Mouse (Mus musculus) leukemia stem cell, adult 10-12 weeks (primary cell): ENCODE data around the gene Vmn1r42. TPM values are rescaled to one million over a fixed set of nuclear protein-coding genes. Genes with fewer than 3 reads are reported as not detected.

Source experiments
- polyA plus RNA-seq: library from polyadenylated mRNA; stranded (reverse); fragments of >175 nt; gene quantifications from 2 replicates; pipeline ENCODE4 v1.2.3, GENCODE M21; 2012; ENCODE audit warnings: low replicate concordance

Vmn1r42 gene
- not detected in 2 replicates for polyA plus RNA-seq

GRCm38 (mm10) chr6:89876313-89876712 is at the start of gene Vmn1r42, which contains the start of gene Vmn1r43:
Gene Vmn1r42, minus strand, starts transcription at chr6:89876413.
Gene Vmn1r43, minus strand, starts transcription at chr6:89876413.

GRCm38 (mm10) chr6:89883360-89883759 is 7.1 kb upstream of the Vmn1r42 start, which contains the start of gene Vmn1r44:
Gene Vmn1r44, plus strand, starts transcription at chr6:89883660.

Other genes starting within 250 kb of the Vmn1r42 start
- 3.2 and 3.9 TPM in 2 replicates for gene Txnrd3, start 232.4 kb downstream of the Vmn1r42 start, polyA plus RNA-seq
- not detected in 2 replicates for gene Vmn1r40, start 168.9 kb downstream of the Vmn1r42 start, polyA plus RNA-seq
- gene Vmn1r41, start 135.6 kb downstream of the Vmn1r42 start, polyA plus RNA-seq = 0.18 TPM in 1 of 2 replicates, not detected in the other
- not detected in 2 replicates for gene Vmn1r43, start within 50 bp of the Vmn1r42 start, polyA plus RNA-seq
- not detected in 2 replicates for gene Vmn1r44, start 7.2 kb upstream of the Vmn1r42 start, polyA plus RNA-seq
- gene Vmn1r45, start 64.2 kb upstream of the Vmn1r42 start, polyA plus RNA-seq = 0.08 TPM in 1 of 2 replicates, not detected in the other
- gene Vmn1r46, start 92.9 kb upstream of the Vmn1r42 start, polyA plus RNA-seq = not detected in 2 replicates
- gene Vmn1r47, start 139.7 kb upstream of the Vmn1r42 start, polyA plus RNA-seq = not detected in 2 replicates
- not detected in 2 replicates for gene Vmn1r48, start 160.4 kb upstream of the Vmn1r42 start, polyA plus RNA-seq
- gene Vmn1r49, start 202.1 kb upstream of the Vmn1r42 start, polyA plus RNA-seq = not detected in 2 replicates
- not detected in 2 replicates for gene Vmn1r50, start 225.0 kb upstream of the Vmn1r42 start, polyA plus RNA-seq
- not detected in 2 replicates for gene Vmn1r51, start 246.2 kb upstream of the Vmn1r42 start, polyA plus RNA-seq